Mouse (Mus musculus): Measurements from ENCODE around the gene Rgs18. TPM values are rescaled to one million over a fixed set of nuclear protein-coding genes. Genes with fewer than 3 reads are reported as not detected.

Rgs18 gene
- polyA plus RNA-seq, 1 experiment from 2014 or later: 0.97 TPM

Other genes with a start within 250 kb of the Rgs18 start
- gene Rgs21, start 207.8 kb downstream of the Rgs18 start, polyA plus RNA-seq (2014; fragmentation: Nextera tagmentation; extraction: Ambion mirVana): not detected in 2 replicates